Mouse (Mus musculus) gastrocnemius, adult 8-10 months (tissue): ENCODE results near the gene Dock8. TPM values are rescaled to one million over a fixed set of nuclear protein-coding genes. Genes with fewer than 3 reads are reported as not detected.

ENCODE experiments used
- DNase-seq, 2 experiments: peaks; one replicate each; pipeline ENCODE4 v3.0.0; 2022; ENCODE audit warnings: low spot score in 2 of 2
- total RNA-seq, 4 experiments: library from RNA; stranded (reverse); gene quantifications; 2 replicates each; pipeline ENCODE4 v1.2.4; 2022

Gene Dock8
- total RNA-seq, 4 experiments from 2014 or later = 1.1 to 1.9 (median 1.7) TPM

- no peak for DNase-seq
These were observed 184.7 kb downstream of the Dock8 start for GRCm38 (mm10) chr19:25184076-25184475.

- no peak for DNase-seq
These were observed 187.0 kb downstream of the Dock8 start for GRCm38 (mm10) chr19:25186316-25186715.

GRCm38 (mm10) chr19:25187681-25188080 lies 188.3 kb downstream of the Dock8 start:
- no peak for DNase-seq

GRCm38 (mm10) chr19:25193751-25194150 lies 194.4 kb downstream of the Dock8 start:
- DNase-seq = no peak

DNA sequence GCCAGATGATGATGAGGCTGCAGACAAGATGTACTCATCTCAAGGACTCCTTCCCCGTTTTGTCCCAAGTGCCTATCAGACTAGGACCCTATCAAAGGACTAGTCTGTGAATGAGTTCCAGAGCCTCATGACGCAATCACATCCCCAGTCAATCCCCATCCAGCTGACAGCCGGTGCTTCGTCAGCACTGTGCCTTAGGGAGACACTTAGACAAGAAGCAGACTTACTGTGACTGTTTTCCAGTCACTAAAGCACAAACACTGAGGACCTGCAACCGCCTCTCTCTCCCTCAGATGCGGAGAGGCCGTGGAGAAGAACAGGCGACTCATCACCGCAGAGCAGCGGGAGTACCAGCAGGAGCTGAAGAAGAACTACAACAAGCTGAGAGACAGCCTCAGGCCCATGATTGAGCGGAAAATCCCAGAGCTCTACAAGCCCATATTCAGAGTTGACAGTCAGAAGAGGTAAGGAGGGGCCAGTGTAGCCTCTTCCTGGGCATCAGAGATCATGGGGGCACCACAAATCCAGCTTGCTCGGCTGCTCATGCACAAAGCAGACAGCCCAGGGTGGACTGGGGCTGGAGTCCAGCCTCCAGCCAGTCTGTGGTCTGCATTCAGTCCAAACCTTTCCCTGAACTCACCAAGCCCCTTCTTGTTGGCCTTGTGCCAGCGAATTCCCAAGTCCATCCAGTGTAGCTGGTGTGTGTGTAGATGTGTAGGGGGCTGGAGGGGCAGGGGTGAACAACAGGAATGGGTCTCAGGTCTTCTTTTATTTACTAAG lies 200.9 kb downstream of the Dock8 start:
- no peak for DNase-seq

DNA sequence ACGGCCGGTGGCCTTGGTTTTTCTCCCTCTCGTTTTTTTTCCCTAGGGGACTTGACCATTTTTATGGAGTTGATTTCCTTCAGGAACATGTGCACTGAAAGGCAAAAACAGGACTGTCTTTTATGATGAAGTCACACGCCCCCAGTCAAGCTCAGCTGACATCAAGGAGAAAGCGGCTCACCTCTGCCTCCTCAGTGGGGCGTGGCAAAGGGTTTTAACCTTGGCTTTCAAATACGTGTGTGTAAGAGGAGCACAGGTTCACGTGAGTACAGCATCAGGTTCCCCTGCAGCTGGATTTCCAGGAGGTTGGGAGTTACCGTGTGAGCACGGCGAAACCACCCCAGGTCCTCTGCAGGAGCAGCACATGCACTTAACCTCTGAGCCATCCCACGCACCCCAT lies 203.7 kb downstream of the Dock8 start:
- DNase-seq = no peak

- DNase-seq = no peak
These were observed 207.6 kb downstream of the Dock8 start for GRCm38 (mm10) chr19:25206969-25207368.

DNA sequence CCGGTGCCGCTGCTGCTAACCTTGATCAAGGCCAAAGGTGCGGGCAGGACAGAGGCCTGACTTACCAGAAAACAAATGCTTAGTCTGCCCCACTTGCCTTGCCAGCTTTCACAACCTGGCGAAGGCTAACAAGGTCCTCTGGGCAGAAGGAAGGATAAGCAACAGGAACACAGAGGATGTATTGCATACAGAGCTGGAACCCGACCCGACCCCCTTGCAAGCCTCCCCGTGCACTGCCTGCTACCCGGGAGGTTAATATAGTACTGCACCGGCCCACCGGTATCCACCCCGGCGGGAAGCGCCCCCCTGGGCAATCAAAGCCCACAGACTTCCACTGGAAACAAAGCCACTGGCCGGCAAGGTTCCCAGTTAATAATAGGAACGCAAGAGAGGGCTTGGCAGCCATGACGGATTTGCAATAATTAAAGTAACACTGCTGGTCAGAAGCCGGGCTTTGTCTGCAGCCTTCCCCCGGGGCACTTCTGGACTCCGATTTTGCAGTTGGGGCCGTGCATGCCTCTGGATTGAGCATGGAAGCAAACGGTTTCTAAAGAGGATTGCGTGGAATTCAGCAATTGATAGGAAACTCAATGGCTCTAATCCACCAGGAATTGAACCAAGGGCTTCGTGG lies 208.5 kb downstream of the Dock8 start:
- no peak for DNase-seq

GRCm38 (mm10) chr19:25208596-25209110 lies 209.3 kb downstream of the Dock8 start:
- no peak for DNase-seq

DNA sequence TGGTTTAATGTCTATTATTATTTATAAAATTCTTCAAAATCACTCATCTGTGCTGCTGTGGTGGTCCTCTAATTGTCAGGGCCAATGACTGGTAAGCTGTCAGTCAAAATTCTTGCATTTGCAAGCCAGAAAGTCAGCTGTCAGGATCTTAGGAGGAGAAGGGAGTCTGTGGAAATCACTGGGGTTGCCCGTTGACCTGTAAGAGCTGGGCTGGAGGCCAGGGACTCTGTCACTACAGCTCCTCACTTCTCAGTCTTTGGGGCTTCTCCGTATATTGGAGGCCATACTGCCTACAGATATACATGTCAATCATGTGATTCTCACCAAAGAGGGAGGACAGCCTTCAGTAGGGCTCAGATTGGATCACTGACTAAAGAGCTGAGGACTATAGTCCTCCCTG lies 221.3 kb downstream of the Dock8 start:
- no peak for DNase-seq

GRCm38 (mm10) chr19:25221964-25222640 lies 222.8 kb downstream of the Dock8 start:
- DNase-seq = no peak

GRCm38 (mm10) chr19:25230058-25230974 lies 231.0 kb downstream of the Dock8 start:
- no peak for DNase-seq

GRCm38 (mm10) chr19:25230975-25231334 lies 231.6 kb downstream of the Dock8 start:
- no peak for DNase-seq

DNA sequence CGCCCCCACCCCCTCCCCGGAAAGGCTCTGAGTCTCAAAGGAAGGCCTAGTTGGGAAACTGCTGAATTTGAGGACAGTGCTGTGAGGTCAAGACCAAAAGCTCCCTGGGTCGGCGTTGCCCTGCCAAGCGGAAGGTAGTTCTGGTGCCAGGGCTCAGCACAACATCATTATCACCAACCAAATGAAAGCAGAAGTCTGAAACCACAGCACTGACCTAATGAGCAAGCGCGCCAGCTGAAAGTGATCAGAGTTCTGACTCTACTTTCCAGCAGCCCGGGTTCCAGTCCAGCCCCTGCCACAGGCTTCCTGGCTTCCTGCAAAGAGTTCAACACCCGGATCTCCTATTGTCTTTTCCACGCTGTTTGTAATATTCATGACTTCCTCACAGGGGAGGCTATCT lies 232.7 kb downstream of the Dock8 start:
- DNase-seq = no peak

GRCm38 (mm10) chr19:25236596-25237491 lies 237.5 kb downstream of the Dock8 start, which contains the start of gene Kank1:
Gene Kank1 (plus strand): TSS chr19:25236975.
- DNase-seq = peak; percentile 4 to 16

GRCm38 (mm10) chr19:25237492-25238040 lies 238.2 kb downstream of the Dock8 start:
- DNase-seq = peak; percentile 3 to 5

DNA sequence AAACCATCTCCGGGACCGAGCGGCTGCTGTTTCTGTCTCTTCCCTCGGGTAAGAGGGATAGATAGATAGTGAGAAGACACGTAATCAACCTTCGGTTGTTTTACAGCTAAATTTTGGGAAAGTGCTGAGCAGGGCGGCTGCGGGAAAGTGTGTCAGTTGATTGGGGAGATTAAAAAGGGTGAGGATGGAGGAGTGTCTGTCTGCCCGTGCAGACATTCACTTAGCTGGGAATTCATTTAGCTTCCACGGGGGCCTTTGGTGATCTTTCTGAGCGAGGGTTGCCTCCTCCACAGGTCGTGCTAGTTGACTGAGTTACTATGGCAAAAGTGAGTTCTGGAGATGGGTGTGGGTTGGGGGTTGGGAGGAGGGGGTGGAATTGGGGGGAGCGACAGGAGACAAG lies 238.8 kb downstream of the Dock8 start:
- DNase-seq = no peak

- DNase-seq = no peak
These were observed 244.2 kb downstream of the Dock8 start for GRCm38 (mm10) chr19:25243566-25243965.

DNA sequence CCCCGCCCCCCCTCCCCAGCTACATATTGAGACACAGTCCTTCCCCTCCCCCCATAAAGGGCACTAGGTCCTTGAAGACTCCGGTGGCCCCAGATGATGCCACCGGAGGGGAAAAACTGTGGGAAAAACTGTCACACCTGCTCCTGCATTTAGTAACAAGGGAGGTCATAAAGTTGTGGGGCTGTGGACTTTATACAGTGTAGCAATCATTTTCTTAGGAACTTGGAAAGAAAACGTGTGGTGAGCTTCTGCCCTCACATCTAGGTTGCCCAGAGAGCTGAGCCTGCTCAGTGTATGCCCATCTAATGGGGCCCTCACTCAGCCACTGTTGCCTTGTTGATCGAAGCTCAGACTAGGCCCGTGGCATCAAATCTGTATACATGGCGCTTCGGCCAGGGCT lies 246.7 kb downstream of the Dock8 start:
- no peak for DNase-seq
